Mouse (Mus musculus): ENCODE measurements around the gene Jmy. TPM values are rescaled to one million over a fixed set of nuclear protein-coding genes. Genes with fewer than 3 reads are reported as not detected.

The Jmy gene
- total RNA-seq, 2 experiments from 2014 or later: 41.9 to 43.9 TPM

DNA sequence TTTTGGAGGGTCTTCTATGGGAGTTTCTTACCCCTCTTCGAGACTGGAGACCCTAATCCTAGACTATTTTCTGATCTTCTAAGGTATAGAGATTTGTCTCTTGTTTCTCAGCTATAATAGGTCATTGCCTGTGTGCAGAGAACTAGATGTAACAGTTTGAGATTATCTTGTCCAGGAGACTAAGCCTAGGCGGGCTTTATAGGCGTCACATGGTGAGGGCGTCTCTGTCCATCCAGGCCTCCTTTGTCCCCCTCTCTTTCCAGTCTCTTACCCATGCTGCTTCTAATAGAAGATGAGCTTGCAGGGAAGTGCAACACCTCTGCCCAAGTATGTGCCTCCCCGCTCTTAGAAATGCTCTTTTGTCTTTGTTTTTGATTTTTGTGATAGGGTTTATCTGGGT lies 116.5 kb downstream of the Jmy start:
- intact Hi-C loops (cut with DNase I): no loop called here
- DNase-seq: no peak

DNA sequence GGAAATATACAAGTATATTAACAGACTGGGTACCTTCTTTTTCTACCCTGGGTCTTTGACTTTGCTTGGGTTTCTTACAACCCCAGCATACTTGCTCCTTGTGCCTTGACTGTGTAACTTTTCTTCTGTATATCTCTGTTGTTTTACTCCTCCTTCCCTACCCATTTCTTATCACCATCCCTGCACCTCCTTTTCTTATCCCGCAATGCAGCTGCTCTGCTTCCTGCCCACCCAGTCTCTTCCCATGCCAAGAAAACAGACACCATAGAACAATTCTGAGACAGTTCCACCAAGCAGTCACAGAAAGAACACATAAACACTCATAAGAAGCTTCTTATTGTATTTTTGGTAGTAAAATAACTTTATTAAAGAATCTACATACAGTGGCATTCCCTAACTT lies 118.3 kb downstream of the Jmy start:
- intact Hi-C loops (cut with DNase I): no loop called here
- no peak for DNase-seq

DNA sequence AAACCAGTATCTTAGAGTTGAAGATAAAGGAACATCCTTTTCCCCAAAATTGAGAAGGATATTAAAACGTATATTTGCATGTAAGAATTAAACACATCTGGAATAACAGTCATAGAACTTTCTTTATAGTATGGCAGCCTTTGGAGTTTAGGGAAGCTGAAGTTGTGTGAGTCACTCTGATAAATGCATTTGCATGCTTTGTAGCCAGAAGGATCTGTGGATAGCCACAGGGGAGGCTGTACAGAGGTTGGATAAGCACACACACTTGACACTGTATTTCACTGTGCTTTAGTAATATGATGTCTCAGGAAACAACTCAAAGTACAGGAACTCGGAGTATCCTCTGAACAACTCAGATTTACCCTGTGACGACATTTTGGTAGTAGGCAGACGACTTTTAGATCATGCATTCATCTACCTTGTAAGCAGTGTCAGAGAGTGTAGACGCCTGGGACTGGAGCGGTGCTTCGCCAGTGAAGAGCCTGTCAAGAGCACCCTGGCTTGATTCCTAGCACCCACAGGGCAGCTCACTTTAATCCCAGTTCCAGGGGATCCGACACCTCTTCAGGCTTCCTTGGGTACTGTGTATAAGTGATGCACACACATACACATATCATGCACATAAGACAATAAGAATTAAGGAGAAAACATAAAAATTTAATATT lies 119.1 kb downstream of the Jmy start:
- DNase-seq: no peak
- intact Hi-C loops (cut with DNase I): no loop called here

Other genes starting within 250 kb of the Jmy start
- gene Homer1, start 200.2 kb downstream of the Jmy start, total RNA-seq (2021): 10 to 100 TPM; 52.5 to 75.6 TPM
- gene Bhmt, start 138.2 kb upstream of the Jmy start, total RNA-seq (2021): not detected
- not detected for gene Bhmt2, start 174.5 kb upstream of the Jmy start, total RNA-seq (2021)
- gene Dmgdh, start 174.6 kb upstream of the Jmy start, total RNA-seq (2021): not detected

All from heart, postnatal 10 days (tissue).